Mouse (Mus musculus) liver, embryonic 15.5 days (tissue): ENCODE measurements around the gene Sco1. TPM values are rescaled to one million over a fixed set of nuclear protein-coding genes. Genes with fewer than 3 reads are reported as not detected.

Experiments
- ATAC-seq: fragments of 200-750 bp; cut with Nextera tagmentation; 2 replicates; pipeline ENCODE4 v1.8.0; 2017; ENCODE audit warnings: moderate number of reproducible peaks, mild to moderate bottlenecking, moderate library complexity; ENCODE audit not compliant: insufficient read depth
- H3K27ac ChIP-seq: fragments of 300-500 bp; sonication (generic); replicated peaks from 2 replicates; pipeline ENCODE4 v1.5.1; 2015; ENCODE audit warnings: mild to moderate bottlenecking, inconsistent platforms
- H3K27me3 ChIP-seq: fragments of 300-500 bp; sonication (generic); 2 replicates; pipeline ENCODE4 v1.6.1; 2015; ENCODE audit warnings: mild to moderate bottlenecking, inconsistent platforms
- H3K36me3 ChIP-seq: fragments of 300-500 bp; sonication (generic); replicated peaks from 2 replicates; pipeline ENCODE4 v1.6.1; 2015; ENCODE audit warnings: moderate library complexity, mild to moderate bottlenecking, inconsistent platforms
- H3K4me1 ChIP-seq: fragments of 300-500 bp; sonication (generic); replicated peaks from 2 replicates; pipeline ENCODE4 v1.6.1; 2015; ENCODE audit warnings: inconsistent platforms
- H3K4me2 ChIP-seq: fragments of 300-500 bp; sonication (generic); 2 replicates; pipeline ENCODE4 v1.6.1; 2015; ENCODE audit warnings: moderate library complexity, mild to moderate bottlenecking, inconsistent platforms
- H3K4me3 ChIP-seq: fragments of 300-500 bp; sonication (generic); replicated peaks from 2 replicates; pipeline ENCODE4 v1.5.1; 2015; ENCODE audit warnings: mild to moderate bottlenecking, inconsistent platforms
- H3K9ac ChIP-seq: fragments of 300-500 bp; sonication (generic); 2 replicates; pipeline ENCODE4 v1.6.1; 2015; ENCODE audit warnings: moderate library complexity, mild to moderate bottlenecking, inconsistent platforms
- H3K9me3 ChIP-seq: fragments of 300-500 bp; sonication (generic); replicated peaks from 2 replicates; pipeline ENCODE4 v1.6.1; 2016; ENCODE audit warnings: inconsistent platforms
- WGBS: fragments of 180-500 bp; shearing (Covaris S2); methylation state at CpG from one replicate; pipeline ENCODE4 v1.1.7; 2015; ENCODE audit warnings: mixed read lengths; ENCODE audit not compliant: insufficient replicate concordance; 5-methylcytosine and 5-hydroxymethylcytosine counted together
- polyA plus RNA-seq: library from polyadenylated mRNA; unstranded; fragments of >200 nt; fragmentation: Nextera tagmentation; extraction: Ambion mirVana; gene quantifications from 2 replicates; pipeline ENCODE4 v1.2.1, GENCODE M21; 2015

Sco1 gene
- polyA plus RNA-seq, 1 experiment from 2014 or later: 6.7 TPM

GRCm38 (mm10) chr11:67103256-67103655 lies 50.8 kb downstream of the Sco1 start:
- no peak overlapping the region for H3K4me3 ChIP-seq
- H3K27ac ChIP-seq: no peak overlapping the region
- H3K36me3 ChIP-seq: no peaks in the 10 kb centered on the region
- no peak for ATAC-seq
- no peaks in the 10 kb centered on the region for H3K9me3 ChIP-seq
- no peaks in the 10 kb centered on the region for H3K4me1 ChIP-seq
- 0 out of 2 replicates have a peak, but pooled peaks cover 3% of the 10 kb centered on the region for H3K27me3 ChIP-seq
- H3K9ac ChIP-seq: no peak overlapping the region
- 56% methylated on average over 9 of the region's 9 CpGs for WGBS
- no peak overlapping the region for H3K4me2 ChIP-seq

- no peak for ATAC-seq
- Histone ChIP-seq H3K36me3 (no peaks in the 10 kb centered on the region), H3K9me3 (no peaks in the 10 kb centered on the region), H3K4me2 (no peak overlapping the region), H3K9ac (no peak overlapping the region), H3K27me3 (0 out of 2 replicates have a peak, but pooled peaks cover 2% of the 10 kb centered on the region), H3K27ac (no peak overlapping the region), H3K4me1 (no peaks in the 10 kb centered on the region), H3K4me3 (no peak overlapping the region)
- WGBS: 63% methylated on average over 1 of the region's 1 CpGs
These were observed 51.8 kb downstream of the Sco1 start for GRCm38 (mm10) chr11:67104242-67104641.

- ATAC-seq: no peak
- Histone ChIP-seq H3K36me3 (no peaks in the 10 kb centered on the region), H3K4me2 (no peak overlapping the region), H3K9ac (no peak overlapping the region), H3K4me3 (no peak overlapping the region), H3K27me3 (no peaks in the 10 kb centered on the region), H3K4me1 (no peaks in the 10 kb centered on the region), H3K9me3 (no peaks in the 10 kb centered on the region), H3K27ac (no peak overlapping the region)
- 65% methylated on average over 11 of the region's 11 CpGs for WGBS
These were observed 52.2 kb downstream of the Sco1 start for GRCm38 (mm10) chr11:67104714-67105113.

- Histone ChIP-seq H3K9me3 (no peaks in the 10 kb centered on the region), H3K4me1 (no peaks in the 10 kb centered on the region), H3K4me2 (no peak overlapping the region), H3K9ac (no peak overlapping the region), H3K36me3 (no peaks in the 10 kb centered on the region), H3K27ac (no peak overlapping the region), H3K27me3 (no peaks in the 10 kb centered on the region), H3K4me3 (no peak overlapping the region)
- 53% methylated on average over 4 of the region's 4 CpGs for WGBS
- no peak for ATAC-seq
These were observed 53.2 kb downstream of the Sco1 start for GRCm38 (mm10) chr11:67105689-67106088.

GRCm38 (mm10) chr11:67106973-67107372 lies 54.5 kb downstream of the Sco1 start:
- no peaks in the 10 kb centered on the region for H3K27me3 ChIP-seq
- H3K4me3 ChIP-seq: no peak overlapping the region
- no peak overlapping the region for H3K4me2 ChIP-seq
- H3K4me1 ChIP-seq: no peaks in the 10 kb centered on the region
- ATAC-seq: no peak
- H3K27ac ChIP-seq: no peak overlapping the region
- 74% methylated on average over 10 of the region's 10 CpGs for WGBS
- no peaks in the 10 kb centered on the region for H3K36me3 ChIP-seq
- H3K9ac ChIP-seq: no peak overlapping the region
- H3K9me3 ChIP-seq: no peaks in the 10 kb centered on the region

GRCm38 (mm10) chr11:67110168-67110948 lies 57.9 kb downstream of the Sco1 start:
- no peak for ATAC-seq
- no peaks in the 10 kb centered on the region for H3K4me1 ChIP-seq

GRCm38 (mm10) chr11:67112019-67112850 lies 59.8 kb downstream of the Sco1 start:
- H3K9ac ChIP-seq: no peak overlapping the region
- H3K27ac ChIP-seq: no peak overlapping the region
- no peak overlapping the region for H3K4me2 ChIP-seq
- H3K27me3 ChIP-seq: no peaks in the 10 kb centered on the region
- no peak overlapping the region for H3K4me3 ChIP-seq
- WGBS: 18% methylated on average over 11 of the region's 11 CpGs
- no peak for ATAC-seq
- H3K9me3 ChIP-seq: no peaks in the 10 kb centered on the region
- H3K36me3 ChIP-seq: no peaks in the 10 kb centered on the region
- no peaks in the 10 kb centered on the region for H3K4me1 ChIP-seq

More at GRCm38 (mm10) chr11:67110168-67110948, 57.9 kb downstream of the Sco1 start:
- H3K27me3 ChIP-seq: no peaks in the 10 kb centered on the region
- H3K9ac ChIP-seq: no peak overlapping the region
- 25% methylated on average over 5 of the region's 5 CpGs for WGBS
- no peak overlapping the region for H3K4me3 ChIP-seq
- no peak overlapping the region for H3K4me2 ChIP-seq
- H3K9me3 ChIP-seq: no peaks in the 10 kb centered on the region
- H3K27ac ChIP-seq: no peak overlapping the region
- no peaks in the 10 kb centered on the region for H3K36me3 ChIP-seq

GRCm38 (mm10) chr11:67112851-67113202 lies 60.4 kb downstream of the Sco1 start:
- H3K4me2 ChIP-seq: no peak overlapping the region
- H3K4me3 ChIP-seq: no peak overlapping the region
- no peak overlapping the region for H3K9ac ChIP-seq
- H3K27ac ChIP-seq: no peak overlapping the region
- H3K9me3 ChIP-seq: no peaks in the 10 kb centered on the region
- no peaks in the 10 kb centered on the region for H3K4me1 ChIP-seq
- H3K36me3 ChIP-seq: no peaks in the 10 kb centered on the region
- ATAC-seq: no peak
- no peaks in the 10 kb centered on the region for H3K27me3 ChIP-seq
- 39% methylated on average over 11 of the region's 11 CpGs for WGBS

- no peak overlapping the region for H3K9ac ChIP-seq
- no peak for ATAC-seq
- no peak overlapping the region for H3K4me3 ChIP-seq
- H3K9me3 ChIP-seq: no peaks in the 10 kb centered on the region
- no peaks in the 10 kb centered on the region for H3K27me3 ChIP-seq
- no peaks in the 10 kb centered on the region for H3K4me1 ChIP-seq
- no peak overlapping the region for H3K27ac ChIP-seq
- WGBS: 62% methylated on average over 6 of the region's 6 CpGs
- no peaks in the 10 kb centered on the region for H3K36me3 ChIP-seq
- H3K4me2 ChIP-seq: no peak overlapping the region
These were observed 60.9 kb downstream of the Sco1 start for GRCm38 (mm10) chr11:67113381-67113780.

- no peak for ATAC-seq
These were observed 61.8 kb downstream of the Sco1 start for GRCm38 (mm10) chr11:67114261-67114660.

GRCm38 (mm10) chr11:67114901-67115300 lies 62.4 kb downstream of the Sco1 start:
- no peaks in the 10 kb centered on the region for H3K36me3 ChIP-seq
- H3K9me3 ChIP-seq: no peaks in the 10 kb centered on the region
- no peak overlapping the region for H3K27ac ChIP-seq
- no peaks in the 10 kb centered on the region for H3K4me1 ChIP-seq
- H3K4me2 ChIP-seq: no peak overlapping the region
- H3K27me3 ChIP-seq: no peaks in the 10 kb centered on the region
- no peak overlapping the region for H3K9ac ChIP-seq
- 74% methylated on average over 12 of the region's 12 CpGs for WGBS
- ATAC-seq: no peak
- no peak overlapping the region for H3K4me3 ChIP-seq

More at GRCm38 (mm10) chr11:67114261-67114660, 61.8 kb downstream of the Sco1 start:
- Histone ChIP-seq H3K4me1 (no peaks in the 10 kb centered on the region), H3K27ac (no peak overlapping the region), H3K4me3 (no peak overlapping the region), H3K9me3 (no peaks in the 10 kb centered on the region), H3K9ac (no peak overlapping the region), H3K4me2 (no peak overlapping the region), H3K36me3 (no peaks in the 10 kb centered on the region), H3K27me3 (no peaks in the 10 kb centered on the region)
- 67% methylated on average over 5 of the region's 5 CpGs for WGBS
